Mouse (Mus musculus): Measurements from ENCODE around the gene Hlx.

DNA sequence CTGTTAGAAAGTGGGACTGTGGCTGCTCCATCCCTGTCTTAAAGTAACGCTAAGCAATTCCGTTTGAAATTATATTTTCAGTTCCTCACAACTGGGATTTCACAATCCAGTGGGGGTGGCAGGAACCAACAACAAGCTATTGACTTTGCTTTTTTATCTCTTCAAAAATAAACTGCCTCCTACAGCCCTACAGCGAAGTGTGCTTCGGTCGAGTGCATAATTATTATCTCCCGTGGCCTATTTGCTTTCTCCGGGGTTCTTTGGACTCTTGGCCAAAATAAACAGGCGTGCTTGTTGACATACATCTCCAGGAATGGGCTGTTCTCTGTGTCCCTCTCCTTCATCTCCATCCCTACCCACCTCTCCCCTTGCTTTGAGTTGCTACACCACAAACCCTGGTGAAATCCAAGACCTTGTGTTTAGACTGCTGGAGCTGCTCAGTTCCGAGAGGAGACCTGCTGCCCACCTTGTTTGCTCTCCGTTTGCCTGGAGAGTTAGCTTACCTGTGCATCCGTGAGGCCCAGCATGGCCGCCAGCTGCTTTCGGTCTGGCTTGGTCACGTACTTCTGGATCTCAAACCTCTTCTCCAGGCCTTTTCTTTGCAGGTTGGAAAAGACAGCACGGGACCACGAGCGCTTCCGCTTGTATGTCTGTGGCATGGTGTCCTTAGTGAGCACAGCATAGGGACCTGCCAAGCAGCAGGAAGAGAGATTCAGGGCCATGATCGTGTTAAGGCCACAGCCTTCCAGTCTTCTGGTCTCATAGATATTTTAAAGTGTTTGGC, 2.9 kb downstream of the Hlx start:
- TF ChIP-seq CTCF (IDR thresholded peaks at IDR 0.05; ENCODE audit: extremely low read depth, insufficient read depth, low read length) (no peak), POLR2A (IDR thresholded peaks at IDR 0.05; ENCODE audit: extremely low read depth, insufficient read depth, low read length) (no peak)
